Mouse (Mus musculus) intestine, embryonic 16.5 days (tissue): Measurements from ENCODE around the gene Clec4f. TPM values are rescaled to one million over a fixed set of nuclear protein-coding genes. Genes with fewer than 3 reads are reported as not detected.

Experiments used
- polyA plus RNA-seq: library from polyadenylated mRNA; unstranded; fragments of >200 nt; fragmentation: Nextera tagmentation; extraction: Ambion mirVana; gene quantifications from 2 replicates; pipeline ENCODE4 v1.2.1, GENCODE M21; 2015

The Clec4f gene
- polyA plus RNA-seq, 1 experiment from 2014 or later, result 0.32 TPM

Other genes starting within 250 kb of the Clec4f start
- gene Tet3, start 197.1 kb downstream of the Clec4f start, polyA plus RNA-seq, result 40.1 and 43.5 TPM in 2 replicates
- gene Dguok, start 149.2 kb downstream of the Clec4f start, polyA plus RNA-seq, result 68.5 and 72.4 TPM in 2 replicates
- 1,727 and 1,747 TPM in 2 replicates for gene Actg2, start 119.9 kb downstream of the Clec4f start, polyA plus RNA-seq
- 29.4 and 30.5 TPM in 2 replicates for gene Stambp, start 83.5 kb downstream of the Clec4f start, polyA plus RNA-seq
- not detected in 2 replicates for gene Cd207, start 21.7 kb upstream of the Clec4f start, polyA plus RNA-seq
- not detected in 2 replicates for gene Vax2, start 55.1 kb upstream of the Clec4f start, polyA plus RNA-seq
- not detected in 2 replicates for gene Atp6v1b1, start 86.8 kb upstream of the Clec4f start, polyA plus RNA-seq
- gene Ankrd53, start 106.5 kb upstream of the Clec4f start, polyA plus RNA-seq, result not detected in 2 replicates
- 83.3 and 88.5 TPM in 2 replicates for gene Tex261, start 119.6 kb upstream of the Clec4f start, polyA plus RNA-seq
- 128 and 140 TPM in 2 replicates for gene Nagk, start 138.8 kb upstream of the Clec4f start, polyA plus RNA-seq
- gene Paip2b, start 175.6 kb upstream of the Clec4f start, polyA plus RNA-seq, result 12.7 and 13.4 TPM in 2 replicates
- gene Zfp638, start 210.9 kb upstream of the Clec4f start, polyA plus RNA-seq, result 34.4 and 34.7 TPM in 2 replicates